Mouse (Mus musculus) bone marrow macrophage, adult 2 months (primary cell): ENCODE data around the gene Ccdc69.

Experiments used
- CTCF ChIP-seq: IDR thresholded peaks from 2 replicates; pipeline ENCODE4 v1.5.1; 2012; ENCODE audit warnings: low read depth, mild to moderate bottlenecking, low read length, moderate library complexity
- POLR2A ChIP-seq: IDR thresholded peaks from 2 replicates; pipeline ENCODE4 v1.6.1; 2012; ENCODE audit warnings: mild to moderate bottlenecking, low read depth, low read length, borderline replicate concordance

DNA sequence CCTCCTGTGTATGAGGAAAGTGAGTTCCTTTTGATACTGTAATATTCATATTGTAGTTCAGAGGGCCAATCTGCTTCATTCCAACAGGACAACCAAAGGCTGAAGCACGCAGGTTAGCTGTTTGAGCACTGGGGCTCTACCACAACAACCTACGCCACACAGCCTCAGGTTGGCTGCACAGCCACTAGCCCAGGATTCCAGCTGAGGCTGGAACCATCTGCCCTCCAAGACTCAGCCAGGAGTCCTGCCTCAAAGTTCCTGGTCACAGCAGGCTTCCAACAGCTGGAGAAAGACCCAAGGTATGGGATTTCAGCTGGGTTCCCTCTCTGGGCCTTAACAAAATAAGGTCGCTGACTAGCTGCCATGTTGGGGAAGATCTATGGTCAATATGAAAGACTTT is 54.3 kb downstream of the Ccdc69 start:
- TF ChIP-seq CTCF (no peak), POLR2A (no peak)
